Mouse (Mus musculus): ENCODE measurements around the gene Gon7. TPM values are rescaled to one million over a fixed set of nuclear protein-coding genes. Genes with fewer than 3 reads are reported as not detected.
A peak's percentile ranks its signal among the peaks of the same experiment; 100 is the strongest.

Gene Gon7
- total RNA-seq (2014; rRNA removed; ENCODE audit: low replicate concordance): 1.8 and 5.7 TPM in 2 replicates
- 17.2 and 20.5 TPM in 2 replicates for polyA plus RNA-seq (2015; fragmentation: Nextera tagmentation; extraction: Ambion mirVana)

GRCm38 (mm10) chr12:102757689-102758402, at the start of gene Gon7, which contains the start of the genes Gm28051 and Ubr7:
Gon7 (minus strand) TSS chr12:102757803.
Gm28051 (minus strand) TSS chr12:102757765.
Ubr7 (plus strand) TSS chr12:102757967.
- Histone ChIP-seq H3K9ac (replicated peaks; ENCODE audit: low read depth, low read length) (peak within 1 kb of the TSS; percentile 80), H3K4me3 (ENCODE audit: low read depth, low read length) (peak within 1 kb of the TSS; percentile 94), H3K4me1 (ENCODE audit: control insufficient read depth, insufficient read depth) (peaks cover 15% of the 10 kb centered on the region), H3K4me2 (ENCODE audit: low read depth, low read length) (peak within 1 kb of the TSS; percentile 87), H3K36me3 (replicated peaks; ENCODE audit: control insufficient read depth, insufficient read depth, low read length) (peaks cover 7% of the 10 kb centered on the region; the same call in 1 of the 2 replicates), H3K27me3 (ENCODE audit: control insufficient read depth, insufficient read depth, low read length) (no peaks in the 10 kb centered on the region), H3K9me3 (replicated peaks; ENCODE audit: control insufficient read depth, low read length) (no peaks in the 10 kb centered on the region), H3K27ac (ENCODE audit: low read depth) (peak within 1 kb of the TSS; percentile 86)
- DNase-seq (ENCODE audit: low spot score): peak; percentile 98
- TF ChIP-seq EP300 (IDR thresholded peaks at IDR 0.05; ENCODE audit: low read depth): 0 out of 2 replicates have a peak, but pooled peaks have one; percentile 11
- TF ChIP-seq CTCF (IDR thresholded peaks at IDR 0.05; ENCODE audit: low read depth): peak; percentile 52
- ATAC-seq (ENCODE audit: insufficient read depth, low read depth): peak; percentile 98
- WGBS: under 1% methylated on average over 69 of the region's 73 CpGs

- TF ChIP-seq CTCF (IDR thresholded peaks at IDR 0.05; ENCODE audit: low read depth) (no peak), EP300 (IDR thresholded peaks at IDR 0.05; ENCODE audit: low read depth) (no peak)
- Histone ChIP-seq H3K27ac (ENCODE audit: low read depth) (no peak overlapping the region), H3K9me3 (replicated peaks; ENCODE audit: control insufficient read depth, low read length) (no peaks in the 10 kb centered on the region), H3K36me3 (replicated peaks; ENCODE audit: control insufficient read depth, insufficient read depth, low read length) (peaks cover 16% of the 10 kb centered on the region; the same call in 1 of the 2 replicates), H3K4me1 (ENCODE audit: control insufficient read depth, insufficient read depth) (no peaks in the 10 kb centered on the region), H3K9ac (replicated peaks; ENCODE audit: low read depth, low read length) (no peak overlapping the region), H3K4me2 (ENCODE audit: low read depth, low read length) (no peak overlapping the region), H3K4me3 (ENCODE audit: low read depth, low read length) (no peak overlapping the region), H3K27me3 (ENCODE audit: control insufficient read depth, insufficient read depth, low read length) (no peaks in the 10 kb centered on the region)
- no peak for DNase-seq (ENCODE audit: low spot score)
- WGBS: 95% methylated on average over 2 of the region's 2 CpGs
- ATAC-seq (ENCODE audit: insufficient read depth, low read depth): no peak
Measured at GRCm38 (mm10) chr12:102799528-102799927, 41.9 kb upstream of the Gon7 start.

- no peak for TF ChIP-seq EP300 (IDR thresholded peaks at IDR 0.05; ENCODE audit: low read depth)
- no peak for TF ChIP-seq CTCF (IDR thresholded peaks at IDR 0.05; ENCODE audit: low read depth)
- H3K27ac ChIP-seq (ENCODE audit: low read depth): no peak overlapping the region
- peaks cover 73% of the 10 kb centered on the region for H3K36me3 ChIP-seq (replicated peaks; ENCODE audit: control insufficient read depth, insufficient read depth, low read length)
- no peaks in the 10 kb centered on the region for H3K27me3 ChIP-seq (ENCODE audit: control insufficient read depth, insufficient read depth, low read length)
- no peaks in the 10 kb centered on the region for H3K9me3 ChIP-seq (replicated peaks; ENCODE audit: control insufficient read depth, low read length)
- H3K4me2 ChIP-seq (ENCODE audit: low read depth, low read length): no peak overlapping the region
- H3K9ac ChIP-seq (replicated peaks; ENCODE audit: low read depth, low read length): no peak overlapping the region
- DNase-seq (ENCODE audit: low spot score) (no peak), ATAC-seq (ENCODE audit: insufficient read depth, low read depth) (no peak)
- no peak overlapping the region for H3K4me3 ChIP-seq (ENCODE audit: low read depth, low read length)
- H3K4me1 ChIP-seq (ENCODE audit: control insufficient read depth, insufficient read depth): no peaks in the 10 kb centered on the region
- WGBS: 89% methylated on average over 7 of the region's 7 CpGs
Measured at GRCm38 (mm10) chr12:102787927-102788326, 30.3 kb upstream of the Gon7 start.

- TF ChIP-seq EP300 (IDR thresholded peaks at IDR 0.05; ENCODE audit: low read depth): no peak
- no peak for TF ChIP-seq CTCF (IDR thresholded peaks at IDR 0.05; ENCODE audit: low read depth)
- no peaks in the 10 kb centered on the region for H3K4me1 ChIP-seq (ENCODE audit: control insufficient read depth, insufficient read depth)
- WGBS: 83% methylated on average over 5 of the region's 5 CpGs
- DNase-seq (ENCODE audit: low spot score) (no peak), ATAC-seq (ENCODE audit: insufficient read depth, low read depth) (no peak)
- H3K4me3 ChIP-seq (ENCODE audit: low read depth, low read length): no peak overlapping the region
- no peak overlapping the region for H3K4me2 ChIP-seq (ENCODE audit: low read depth, low read length)
- no peaks in the 10 kb centered on the region for H3K9me3 ChIP-seq (replicated peaks; ENCODE audit: control insufficient read depth, low read length)
- no peaks in the 10 kb centered on the region for H3K27me3 ChIP-seq (ENCODE audit: control insufficient read depth, insufficient read depth, low read length)
- no peak overlapping the region for H3K9ac ChIP-seq (replicated peaks; ENCODE audit: low read depth, low read length)
- H3K36me3 ChIP-seq (replicated peaks; ENCODE audit: control insufficient read depth, insufficient read depth, low read length): peaks cover 66% of the 10 kb centered on the region
- H3K27ac ChIP-seq (ENCODE audit: low read depth): no peak overlapping the region
Measured at GRCm38 (mm10) chr12:102785593-102785985, 28.0 kb upstream of the Gon7 start.

- peaks cover 60% of the 10 kb centered on the region for H3K36me3 ChIP-seq (replicated peaks; ENCODE audit: control insufficient read depth, insufficient read depth, low read length)
- WGBS: 81% methylated on average over 19 of the region's 19 CpGs
- DNase-seq (ENCODE audit: low spot score): no peak
- H3K4me3 ChIP-seq (ENCODE audit: low read depth, low read length): no peak overlapping the region
- H3K27ac ChIP-seq (ENCODE audit: low read depth): no peak overlapping the region
- no peaks in the 10 kb centered on the region for H3K9me3 ChIP-seq (replicated peaks; ENCODE audit: control insufficient read depth, low read length)
- no peak for ATAC-seq (ENCODE audit: insufficient read depth, low read depth)
- no peak overlapping the region for H3K4me2 ChIP-seq (ENCODE audit: low read depth, low read length)
- TF ChIP-seq CTCF (IDR thresholded peaks at IDR 0.05; ENCODE audit: low read depth): no peak
- TF ChIP-seq EP300 (IDR thresholded peaks at IDR 0.05; ENCODE audit: low read depth): no peak
- no peaks in the 10 kb centered on the region for H3K4me1 ChIP-seq (ENCODE audit: control insufficient read depth, insufficient read depth)
- no peak overlapping the region for H3K9ac ChIP-seq (replicated peaks; ENCODE audit: low read depth, low read length)
- no peaks in the 10 kb centered on the region for H3K27me3 ChIP-seq (ENCODE audit: control insufficient read depth, insufficient read depth, low read length)
Measured at GRCm38 (mm10) chr12:102784899-102785592, 27.4 kb upstream of the Gon7 start.
